Mouse (Mus musculus): ENCODE measurements around the gene Mucl3.

DNA sequence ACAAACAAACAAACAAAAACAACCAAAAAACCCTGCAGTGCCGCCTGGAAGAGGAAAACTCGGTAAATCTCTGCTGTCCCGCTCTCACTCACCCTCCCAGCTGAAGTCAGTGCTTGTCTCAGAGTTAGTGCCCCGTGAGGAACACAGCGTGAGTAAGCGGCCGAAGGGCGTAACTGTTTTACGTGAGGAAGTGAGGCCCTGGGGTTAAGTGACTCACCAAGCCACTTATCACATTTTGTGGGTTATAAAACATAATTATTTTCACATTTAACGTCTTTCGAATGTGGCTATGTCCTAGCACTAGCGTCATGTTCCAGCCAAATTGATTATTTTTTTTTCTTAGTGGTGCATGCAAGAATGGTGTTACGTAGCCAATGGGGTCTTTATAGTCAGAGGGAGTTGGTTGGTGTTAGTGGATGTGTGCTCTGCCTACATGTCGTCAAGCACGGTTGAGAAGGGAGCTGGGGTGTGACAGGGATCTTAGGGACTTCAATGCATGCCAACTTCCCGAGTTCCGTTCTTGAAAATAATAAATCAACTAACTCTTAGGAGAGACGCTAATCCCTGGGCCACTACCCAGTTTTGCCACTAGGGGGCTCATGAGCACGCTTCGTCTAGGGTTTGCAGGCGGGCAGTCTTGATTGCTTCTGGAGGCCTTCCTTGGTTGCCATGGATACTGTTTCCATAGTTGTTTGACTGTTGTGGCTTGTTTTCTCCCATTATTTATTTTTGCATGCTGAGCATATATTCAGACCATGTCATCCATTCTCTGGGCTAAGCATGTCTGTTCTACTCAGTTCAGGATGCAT lies 52.9 kb downstream of the Mucl3 start:
- TF ChIP-seq CTCF (IDR thresholded peaks at IDR 0.05; ENCODE audit: extremely low read depth, insufficient read depth, insufficient read length, insufficient replicate concordance) (peak; percentile 68; the same call in 1 of the 2 replicates), POLR2A (IDR thresholded peaks at IDR 0.05; ENCODE audit: low read depth, low read length) (no peak)
